Mouse (Mus musculus): Measurements from ENCODE around the gene Akirin1. TPM values are rescaled to one million over a fixed set of nuclear protein-coding genes. Genes with fewer than 3 reads are reported as not detected.

The Akirin1 gene
- total and polyA plus RNA-seq, 3 experiments = 13.4 to 28.3 (median 24.2) TPM

GRCm38 (mm10) chr4:123749484-123750130, 538 bp downstream of the Akirin1 start:
- H3K4me1 ChIP-seq (ENCODE audit: control insufficient read depth, insufficient read depth, low read length) = peaks cover 9% of the 10 kb centered on the region
- H3K79me2 ChIP-seq (replicated peaks; ENCODE audit: control insufficient read depth, insufficient read depth, low read length) = peaks cover 6% of the 10 kb centered on the region; the same call in 1 of the 2 replicates
- no peaks in the 10 kb centered on the region for H3K27me3 ChIP-seq (ENCODE audit: control insufficient read depth, insufficient read depth, low read length)
- DNase-seq = no peak
- H3K36me3 ChIP-seq (ENCODE audit: control insufficient read depth, insufficient read depth, low read length) = peaks cover 12% of the 10 kb centered on the region
- TF ChIP-seq POLR2A (IDR thresholded peaks at IDR 0.05; ENCODE audit: insufficient read depth, low read depth, low read length) = no peak
- no peak for TF ChIP-seq EP300 (IDR thresholded peaks at IDR 0.05; ENCODE audit: insufficient read depth, low read depth, low read length)
- TF ChIP-seq CTCF (IDR thresholded peaks at IDR 0.05) = no peak
- peak overlapping the region; percentile 88 for H3K4me3 ChIP-seq
- intact Hi-C loops (cut with DNase I) = loop anchor here (1.0 to 2.0 kb wide), 2 partner anchors 32 to 155 kb away; partner anchors contain the start of gene Mycbp
- peak overlapping the region; percentile 81 for H3K27ac ChIP-seq
- H3K9ac ChIP-seq (ENCODE audit: low read depth, low read length) = peak overlapping the region; percentile 93
- under 1% methylated on average over 55 of the region's 55 CpGs for WGBS

GRCm38 (mm10) chr4:123748726-123749415, 1.3 kb downstream of the Akirin1 start:
- WGBS = 9% methylated on average over 10 of the region's 10 CpGs
- intact Hi-C loops (cut with DNase I) = no loop called here

GRCm38 (mm10) chr4:123745221-123745775, 4.8 kb downstream of the Akirin1 start:
- WGBS = 86% methylated on average over 4 of the region's 4 CpGs
- Histone ChIP-seq H3K36me3 (ENCODE audit: control insufficient read depth, insufficient read depth, low read length) (peaks cover 12% of the 10 kb centered on the region), H3K27me3 (ENCODE audit: control insufficient read depth, insufficient read depth, low read length) (no peaks in the 10 kb centered on the region), H3K79me2 (replicated peaks; ENCODE audit: control insufficient read depth, insufficient read depth, low read length) (peaks cover 7% of the 10 kb centered on the region), H3K4me1 (ENCODE audit: control insufficient read depth, insufficient read depth, low read length) (peaks cover 7% of the 10 kb centered on the region), H3K9ac (ENCODE audit: low read depth, low read length) (no peak overlapping the region), H3K4me3 (no peak overlapping the region), H3K27ac (no peak overlapping the region)
- TF ChIP-seq POLR2A (IDR thresholded peaks at IDR 0.05; ENCODE audit: insufficient read depth, low read depth, low read length) = no peak
- no peak for TF ChIP-seq EP300 (IDR thresholded peaks at IDR 0.05; ENCODE audit: insufficient read depth, low read depth, low read length)
- no peak for TF ChIP-seq CTCF (IDR thresholded peaks at IDR 0.05)
- DNase-seq = no peak
- intact Hi-C loops (cut with DNase I) = no loop called here

More at GRCm38 (mm10) chr4:123748726-123749415, 1.3 kb downstream of the Akirin1 start:
- no peak for DNase-seq
- peaks cover 12% of the 10 kb centered on the region for H3K36me3 ChIP-seq (ENCODE audit: control insufficient read depth, insufficient read depth, low read length)
- TF ChIP-seq EP300 (IDR thresholded peaks at IDR 0.05; ENCODE audit: insufficient read depth, low read depth, low read length) (no peak), POLR2A (IDR thresholded peaks at IDR 0.05; ENCODE audit: insufficient read depth, low read depth, low read length) (no peak), CTCF (IDR thresholded peaks at IDR 0.05) (no peak)
- H3K9ac ChIP-seq (ENCODE audit: low read depth, low read length) = peak overlapping the region; percentile 93; the same call in 1 of the 2 replicates
- peak overlapping the region; percentile 88 for H3K4me3 ChIP-seq
- H3K4me1 ChIP-seq (ENCODE audit: control insufficient read depth, insufficient read depth, low read length) = peaks cover 9% of the 10 kb centered on the region
- H3K79me2 ChIP-seq (replicated peaks; ENCODE audit: control insufficient read depth, insufficient read depth, low read length) = peaks cover 6% of the 10 kb centered on the region
- peak overlapping the region; percentile 81; the same call in 1 of the 2 replicates for H3K27ac ChIP-seq
- no peaks in the 10 kb centered on the region for H3K27me3 ChIP-seq (ENCODE audit: control insufficient read depth, insufficient read depth, low read length)

GRCm38 (mm10) chr4:123742891-123743290, 7.3 kb downstream of the Akirin1 start:
- H3K4me3 ChIP-seq = no peak overlapping the region
- peaks cover 3% of the 10 kb centered on the region for H3K79me2 ChIP-seq (replicated peaks; ENCODE audit: control insufficient read depth, insufficient read depth, low read length)
- H3K9ac ChIP-seq (ENCODE audit: low read depth, low read length) = no peak overlapping the region
- H3K36me3 ChIP-seq (ENCODE audit: control insufficient read depth, insufficient read depth, low read length) = peaks cover 9% of the 10 kb centered on the region
- WGBS = 84% methylated on average over 1 of the region's 1 CpGs
- DNase-seq = no peak
- H3K27me3 ChIP-seq (ENCODE audit: control insufficient read depth, insufficient read depth, low read length) = no peaks in the 10 kb centered on the region
- no peak overlapping the region for H3K27ac ChIP-seq
- H3K4me1 ChIP-seq (ENCODE audit: control insufficient read depth, insufficient read depth, low read length) = peaks cover 3% of the 10 kb centered on the region; the same call in 1 of the 2 replicates
- intact Hi-C loops (cut with DNase I) = no loop called here
- TF ChIP-seq POLR2A (IDR thresholded peaks at IDR 0.05; ENCODE audit: insufficient read depth, low read depth, low read length) (no peak), CTCF (IDR thresholded peaks at IDR 0.05) (no peak), EP300 (IDR thresholded peaks at IDR 0.05; ENCODE audit: insufficient read depth, low read depth, low read length) (no peak)

GRCm38 (mm10) chr4:123738708-123739107, 11.4 kb downstream of the Akirin1 start:
- Histone ChIP-seq H3K36me3 (ENCODE audit: control insufficient read depth, insufficient read depth, low read length) (no peaks in the 10 kb centered on the region; the same call in 1 of the 2 replicates), H3K79me2 (replicated peaks; ENCODE audit: control insufficient read depth, insufficient read depth, low read length) (peaks cover 1% of the 10 kb centered on the region; the same call in 1 of the 2 replicates), H3K27me3 (ENCODE audit: control insufficient read depth, insufficient read depth, low read length) (no peaks in the 10 kb centered on the region), H3K9ac (ENCODE audit: low read depth, low read length) (no peak overlapping the region), H3K4me3 (no peak overlapping the region), H3K4me1 (ENCODE audit: control insufficient read depth, insufficient read depth, low read length) (no peaks in the 10 kb centered on the region), H3K27ac (no peak overlapping the region)
- DNase-seq = no peak
- WGBS = 92% methylated on average over 4 of the region's 4 CpGs
- intact Hi-C loops (cut with DNase I) = no loop called here
- TF ChIP-seq CTCF (IDR thresholded peaks at IDR 0.05) (no peak), EP300 (IDR thresholded peaks at IDR 0.05; ENCODE audit: insufficient read depth, low read depth, low read length) (no peak), POLR2A (IDR thresholded peaks at IDR 0.05; ENCODE audit: insufficient read depth, low read depth, low read length) (no peak)

All from heart, adult 2 months (tissue).